Mouse (Mus musculus): ENCODE measurements around the gene Cacnb2. TPM values are rescaled to one million over a fixed set of nuclear protein-coding genes. Genes with fewer than 3 reads are reported as not detected.

The Cacnb2 gene
- total RNA-seq, 1 experiment: 0.54 TPM

DNA sequence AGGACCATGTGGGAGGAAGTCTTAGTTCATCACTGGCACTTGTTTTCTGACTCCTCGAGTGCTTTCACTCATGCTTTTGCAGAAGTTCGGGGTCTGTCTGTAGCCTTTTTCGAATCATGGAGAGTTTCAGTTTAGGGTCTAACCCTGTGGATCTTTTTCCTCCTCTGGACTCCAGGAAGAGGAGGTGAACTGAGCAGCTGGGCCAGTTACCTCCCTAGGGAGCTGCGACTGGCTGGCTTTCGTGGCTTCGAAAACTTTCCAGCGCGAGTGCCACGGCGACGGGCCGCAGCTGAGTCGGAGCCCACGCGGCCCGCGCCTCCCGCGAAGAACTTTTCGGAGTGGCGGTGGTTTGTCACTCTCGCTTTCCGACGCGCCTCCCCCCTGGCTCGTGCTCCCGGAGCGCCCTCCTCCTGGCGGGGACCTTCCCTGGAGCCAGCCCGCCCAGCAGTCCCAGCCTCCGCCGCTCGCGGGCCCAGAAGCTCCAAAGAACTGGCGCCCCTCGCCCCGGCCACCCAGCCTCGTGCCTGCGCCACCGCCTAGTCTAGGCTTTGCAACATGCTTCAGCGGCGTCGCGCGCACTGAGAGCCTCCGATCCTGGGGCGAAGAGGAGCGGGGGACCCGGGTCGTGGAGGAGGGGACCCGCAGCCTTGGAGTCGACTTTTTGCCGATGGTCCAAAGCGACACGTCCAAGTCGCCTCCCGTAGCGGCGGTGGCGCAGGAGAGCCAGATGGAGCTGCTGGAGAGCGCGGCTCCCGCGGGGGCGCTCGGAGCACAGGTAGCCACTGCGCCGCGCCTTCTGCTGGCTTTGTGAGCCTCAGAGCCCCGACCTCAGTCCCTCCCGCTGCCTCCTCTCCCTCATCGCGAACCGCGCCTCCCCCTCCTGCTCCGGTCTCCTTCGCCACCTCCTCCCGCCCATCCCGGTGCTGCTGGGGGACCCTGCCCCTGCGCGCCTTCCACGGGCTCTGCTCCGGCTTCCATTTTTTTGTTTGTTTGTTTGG, 1.2 kb downstream of the Cacnb2 start:
- Histone ChIP-seq H3K4me3 (ENCODE audit: insufficient read depth in 1 of 2, low read depth in 1 of 2, low read length in 2 of 2, poor library complexity in 1 of 2, severe bottlenecking in 1 of 2) (peak overlapping the region; percentile 72 to 77), H3K9me3 (ENCODE audit: control insufficient read depth, insufficient read depth, low read depth, low read length) (no peaks in the 10 kb centered on the region), H3K27ac (ENCODE audit: insufficient read depth, low read depth, low read length, poor library complexity, severe bottlenecking) (no peak overlapping the region), H3K9ac (ENCODE audit: insufficient read depth, low read depth, low read length, poor library complexity, severe bottlenecking) (peak overlapping the region; percentile 76), H3K36me3 (ENCODE audit: control insufficient read depth, insufficient read depth, low read length, poor library complexity, severe bottlenecking) (no peaks in the 10 kb centered on the region), H3K4me1 (ENCODE audit: control insufficient read depth in 2 of 2, insufficient read depth in 2 of 2, low read length in 2 of 2, poor library complexity in 1 of 2) (peaks cover 0 to 3% of the 10 kb centered on the region in 2 experiments; a peak in 1 of 4 replicates)
- in situ Hi-C loops (cut with MboI; ENCODE audit: low sequenced_read_pairs in 2 of 2, unreplicated experiment in 2 of 2): no loop called here
- TF ChIP-seq ZNF384 (IDR thresholded peaks at IDR 0.05; ENCODE audit: low read depth, low read length) (no peak), CHD2 (IDR thresholded peaks at IDR 0.05; ENCODE audit: low read depth, low read length) (no peak), ZC3H11A (IDR thresholded peaks at IDR 0.05; ENCODE audit: borderline replicate concordance, low read depth, low read length) (no peak), HCFC1 (IDR thresholded peaks at IDR 0.05; ENCODE audit: borderline replicate concordance, insufficient read depth, low read length) (no peak), MAFK (IDR thresholded peaks at IDR 0.05; ENCODE audit: insufficient read depth, low read depth, low read length) (no peak)
- peak; percentile 37 for DNase-seq (ENCODE audit: low read depth, low spot score)

DNA sequence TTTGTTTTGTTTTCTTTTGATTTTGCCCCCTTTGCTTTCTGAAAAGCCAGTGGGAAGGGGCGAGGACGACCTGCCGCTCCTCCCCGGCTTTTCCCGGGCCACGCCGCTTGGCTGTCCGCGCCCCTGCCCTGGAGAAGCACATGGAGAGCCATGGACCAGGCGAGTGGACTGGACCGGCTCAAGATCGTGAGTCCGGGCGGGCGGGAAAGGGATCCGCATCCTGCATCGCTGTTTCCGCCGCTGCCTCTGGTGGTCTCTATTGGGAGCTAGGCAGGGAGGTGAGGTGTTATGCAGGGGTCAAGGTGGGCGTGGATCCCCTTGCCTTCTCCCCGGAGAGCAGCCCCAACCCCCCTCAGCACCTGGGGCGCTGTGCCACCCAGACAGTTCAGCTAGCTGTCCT, 1.9 kb downstream of the Cacnb2 start:
- TF ChIP-seq CHD2 (IDR thresholded peaks at IDR 0.05; ENCODE audit: low read depth, low read length) (no peak), HCFC1 (IDR thresholded peaks at IDR 0.05; ENCODE audit: borderline replicate concordance, insufficient read depth, low read length) (no peak), ZNF384 (IDR thresholded peaks at IDR 0.05; ENCODE audit: low read depth, low read length) (no peak), ZC3H11A (IDR thresholded peaks at IDR 0.05; ENCODE audit: borderline replicate concordance, low read depth, low read length) (no peak), MAFK (IDR thresholded peaks at IDR 0.05; ENCODE audit: insufficient read depth, low read depth, low read length) (no peak)
- Histone ChIP-seq H3K27ac (ENCODE audit: insufficient read depth, low read depth, low read length, poor library complexity, severe bottlenecking) (no peak overlapping the region), H3K4me1 (ENCODE audit: control insufficient read depth in 2 of 2, insufficient read depth in 2 of 2, low read length in 2 of 2, poor library complexity in 1 of 2) (peaks cover 0 to 3% of the 10 kb centered on the region in 2 experiments; a peak in 1 of 4 replicates), H3K9ac (ENCODE audit: insufficient read depth, low read depth, low read length, poor library complexity, severe bottlenecking) (peak overlapping the region; percentile 76), H3K36me3 (ENCODE audit: control insufficient read depth, insufficient read depth, low read length, poor library complexity, severe bottlenecking) (no peaks in the 10 kb centered on the region), H3K4me3 (ENCODE audit: insufficient read depth in 1 of 2, low read depth in 1 of 2, low read length in 2 of 2, poor library complexity in 1 of 2, severe bottlenecking in 1 of 2) (peak overlapping the region; percentile 72 to 77), H3K9me3 (ENCODE audit: control insufficient read depth, insufficient read depth, low read depth, low read length) (no peaks in the 10 kb centered on the region)
- in situ Hi-C loops (cut with MboI; ENCODE audit: low sequenced_read_pairs in 2 of 2, unreplicated experiment in 2 of 2): no loop called here
- DNase-seq (ENCODE audit: low read depth, low spot score): peak; percentile 9

DNA sequence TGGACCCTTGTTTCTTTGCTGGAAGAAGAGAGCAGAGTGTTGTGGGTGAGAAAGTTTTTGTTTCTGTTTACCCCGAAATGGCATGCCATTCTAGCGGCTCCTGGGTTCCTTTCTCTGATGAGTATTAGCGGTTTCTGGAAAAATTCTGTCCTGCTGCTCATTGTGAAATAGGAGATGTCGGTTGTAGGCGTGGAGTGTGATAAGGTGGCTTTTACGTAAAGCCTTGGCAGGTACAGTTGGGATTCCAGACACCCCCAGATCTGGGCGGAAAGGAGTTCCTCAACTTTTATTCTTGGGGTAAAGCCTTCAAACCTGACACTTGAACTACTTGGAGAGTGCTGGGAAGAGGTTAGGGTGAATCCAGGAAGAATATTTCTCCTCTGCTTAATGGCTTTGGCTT, 2.3 kb downstream of the Cacnb2 start:
- H3K4me1 ChIP-seq (ENCODE audit: control insufficient read depth in 2 of 2, insufficient read depth in 2 of 2, low read length in 2 of 2, poor library complexity in 1 of 2): peaks cover 0 to 3% of the 10 kb centered on the region in 2 experiments; a peak in 1 of 4 replicates

DNA sequence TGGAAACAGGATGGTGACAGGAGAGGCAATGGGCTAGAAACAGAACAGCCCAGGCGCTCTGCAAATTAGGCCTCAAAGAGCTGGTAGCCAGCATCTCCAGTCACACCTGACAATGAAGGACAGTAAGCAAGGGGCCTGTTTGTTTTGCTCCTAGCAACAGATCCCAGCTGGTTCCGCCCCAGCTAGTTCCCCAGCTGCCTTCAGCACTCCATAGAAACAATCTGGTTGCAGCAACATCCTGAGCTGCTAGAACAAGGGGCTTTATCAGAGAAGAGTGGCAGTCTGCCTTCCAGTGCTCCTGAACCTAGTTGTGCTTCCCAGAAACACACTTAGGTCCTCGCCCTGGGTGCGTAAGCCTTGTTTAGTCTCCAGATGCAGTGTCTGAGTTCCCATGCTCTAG, 5.7 kb downstream of the Cacnb2 start:
- H3K9me3 ChIP-seq (ENCODE audit: control insufficient read depth, insufficient read depth, low read depth, low read length): no peaks in the 10 kb centered on the region
- no peak overlapping the region for H3K9ac ChIP-seq (ENCODE audit: insufficient read depth, low read depth, low read length, poor library complexity, severe bottlenecking)
- TF ChIP-seq ZC3H11A (IDR thresholded peaks at IDR 0.05; ENCODE audit: borderline replicate concordance, low read depth, low read length) (no peak), CHD2 (IDR thresholded peaks at IDR 0.05; ENCODE audit: low read depth, low read length) (no peak), ZNF384 (IDR thresholded peaks at IDR 0.05; ENCODE audit: low read depth, low read length) (no peak), HCFC1 (IDR thresholded peaks at IDR 0.05; ENCODE audit: borderline replicate concordance, insufficient read depth, low read length) (no peak), MAFK (IDR thresholded peaks at IDR 0.05; ENCODE audit: insufficient read depth, low read depth, low read length) (no peak)
- H3K4me3 ChIP-seq (ENCODE audit: insufficient read depth in 1 of 2, low read depth in 1 of 2, low read length in 2 of 2, poor library complexity in 1 of 2, severe bottlenecking in 1 of 2): no peak overlapping the region
- in situ Hi-C loops (cut with MboI; ENCODE audit: low sequenced_read_pairs in 2 of 2, unreplicated experiment in 2 of 2): no loop called here
- DNase-seq (ENCODE audit: low read depth, low spot score): no peak
- H3K27ac ChIP-seq (ENCODE audit: insufficient read depth, low read depth, low read length, poor library complexity, severe bottlenecking): no peak overlapping the region
- peaks cover 0 to 3% of the 10 kb centered on the region in 2 experiments; a peak in 1 of 4 replicates for H3K4me1 ChIP-seq (ENCODE audit: control insufficient read depth in 2 of 2, insufficient read depth in 2 of 2, low read length in 2 of 2, poor library complexity in 1 of 2)
- no peaks in the 10 kb centered on the region for H3K36me3 ChIP-seq (ENCODE audit: control insufficient read depth, insufficient read depth, low read length, poor library complexity, severe bottlenecking)

More for the DNA sequence above, 2.3 kb downstream of the Cacnb2 start:
- Histone ChIP-seq H3K9me3 (ENCODE audit: control insufficient read depth, insufficient read depth, low read depth, low read length) (no peaks in the 10 kb centered on the region), H3K36me3 (ENCODE audit: control insufficient read depth, insufficient read depth, low read length, poor library complexity, severe bottlenecking) (no peaks in the 10 kb centered on the region), H3K4me3 (ENCODE audit: insufficient read depth in 1 of 2, low read depth in 1 of 2, low read length in 2 of 2, poor library complexity in 1 of 2, severe bottlenecking in 1 of 2) (peak overlapping the region; percentile 72 to 77; a peak in 3 of 4 replicates), H3K9ac (ENCODE audit: insufficient read depth, low read depth, low read length, poor library complexity, severe bottlenecking) (peak overlapping the region; percentile 76; the same call in 1 of the 2 replicates), H3K27ac (ENCODE audit: insufficient read depth, low read depth, low read length, poor library complexity, severe bottlenecking) (no peak overlapping the region)
- no peak for DNase-seq (ENCODE audit: low read depth, low spot score)
- in situ Hi-C loops (cut with MboI; ENCODE audit: low sequenced_read_pairs in 2 of 2, unreplicated experiment in 2 of 2): no loop called here
- TF ChIP-seq ZC3H11A (IDR thresholded peaks at IDR 0.05; ENCODE audit: borderline replicate concordance, low read depth, low read length): no peak

Measured in ES-E14 (cell line).